Mouse (Mus musculus) heart, embryonic 12.5 days (tissue): ENCODE measurements around the gene AC124502.3. TPM values are rescaled to one million over a fixed set of nuclear protein-coding genes. Genes with fewer than 3 reads are reported as not detected.
A peak's percentile ranks its signal among the peaks of the same experiment; 100 is the strongest.

Source experiments
- ATAC-seq: fragments of 200-750 bp; cut with Nextera tagmentation; 2 replicates; pipeline ENCODE4 v1.8.0; 2017; ENCODE audit warnings: moderate TSS enrichment, moderate library complexity; ENCODE audit not compliant: insufficient number of reproducible peaks, low FRiP score
- H3K27ac ChIP-seq: fragments of 300-500 bp; sonication (generic); 2 replicates; pipeline ENCODE4 v1.5.1; 2016; ENCODE audit warnings: mild to moderate bottlenecking, moderate library complexity; ENCODE audit not compliant: poor library complexity, severe bottlenecking
- H3K27me3 ChIP-seq: fragments of 300-500 bp; sonication (generic); replicated peaks from 2 replicates; pipeline ENCODE4 v1.6.1; 2016; ENCODE audit warnings: mild to moderate bottlenecking, moderate library complexity
- H3K36me3 ChIP-seq: fragments of 300-500 bp; sonication (generic); 2 replicates; pipeline ENCODE4 v1.6.1; 2016; ENCODE audit warnings: mild to moderate bottlenecking, moderate library complexity
- H3K4me1 ChIP-seq: fragments of 300-500 bp; sonication (generic); replicated peaks from 2 replicates; pipeline ENCODE4 v1.6.1; 2016; ENCODE audit warnings: mild to moderate bottlenecking
- H3K4me2 ChIP-seq: fragments of 300-500 bp; sonication (generic); 2 replicates; pipeline ENCODE4 v1.6.1; 2016; ENCODE audit warnings: mild to moderate bottlenecking, moderate library complexity
- H3K4me3 ChIP-seq: fragments of 300-500 bp; sonication (generic); 2 replicates; pipeline ENCODE4 v1.5.1; 2016; ENCODE audit warnings: mild to moderate bottlenecking
- H3K9ac ChIP-seq: fragments of 300-500 bp; sonication (generic); 2 replicates; pipeline ENCODE4 v1.6.1; 2016; ENCODE audit warnings: mild to moderate bottlenecking, moderate library complexity
- H3K9me3 ChIP-seq: fragments of 300-500 bp; sonication (generic); replicated peaks from 2 replicates; pipeline ENCODE4 v1.6.1; 2016; ENCODE audit warnings: mild to moderate bottlenecking, moderate library complexity
- WGBS: fragments of 180-500 bp; shearing (Covaris S2); methylation state at CpG from one replicate; pipeline ENCODE4 v1.1.7; 2016; 5-methylcytosine and 5-hydroxymethylcytosine counted together
- polyA plus RNA-seq: library from polyadenylated mRNA; unstranded; fragments of >200 nt; fragmentation: Nextera tagmentation; extraction: Ambion mirVana; gene quantifications from 2 replicates; pipeline ENCODE4 v1.2.1, GENCODE M21; 2016

The AC124502.3 gene
- 1.6 and 2.0 TPM in 2 replicates for polyA plus RNA-seq

GRCm38 (mm10) chr19:5038709-5039156 is at the start of gene AC124502.3, which contains the start of gene B4gat1:
Gene AC124502.3 (plus strand): TSS chr19:5038891.
Gene B4gat1 (plus strand): TSS chr19:5038826.
- no peaks in the 10 kb centered on the region for H3K9me3 ChIP-seq
- no peaks in the 10 kb centered on the region for H3K27me3 ChIP-seq
- H3K9ac ChIP-seq, result peak within 1 kb of the TSS; percentile 95
- peak; percentile 85 for ATAC-seq
- WGBS, result under 1% methylated on average over 44 of the region's 44 CpGs
- H3K27ac ChIP-seq, result peak within 1 kb of the TSS; percentile 60
- peak within 1 kb of the TSS; percentile 80 for H3K4me3 ChIP-seq
- H3K4me2 ChIP-seq, result peak within 1 kb of the TSS; percentile 100
- peaks cover 7% of the 10 kb centered on the region for H3K36me3 ChIP-seq
- peaks cover 25% of the 10 kb centered on the region for H3K4me1 ChIP-seq

GRCm38 (mm10) chr19:4989013-4989412 is 49.7 kb upstream of the AC124502.3 start:
- Histone ChIP-seq H3K4me1 (peaks cover 38% of the 10 kb centered on the region), H3K9me3 (no peaks in the 10 kb centered on the region), H3K4me3 (no peak overlapping the region), H3K9ac (no peak overlapping the region), H3K4me2 (no peak overlapping the region), H3K36me3 (0 out of 2 replicates have a peak, but pooled peaks cover 4% of the 10 kb centered on the region), H3K27me3 (peaks cover 52% of the 10 kb centered on the region), H3K27ac (no peak overlapping the region)
- WGBS, result 3% methylated on average over 13 of the region's 13 CpGs
- no peak for ATAC-seq

GRCm38 (mm10) chr19:4989434-4990255 is 49.0 kb upstream of the AC124502.3 start:
- Histone ChIP-seq H3K4me3 (no peak overlapping the region), H3K4me1 (peaks cover 44% of the 10 kb centered on the region), H3K27ac (no peak overlapping the region), H3K9ac (no peak overlapping the region), H3K4me2 (peak overlapping the region; percentile 6; the same call in 1 of the 2 replicates), H3K27me3 (peaks cover 45% of the 10 kb centered on the region), H3K36me3 (0 out of 2 replicates have a peak, but pooled peaks cover 4% of the 10 kb centered on the region), H3K9me3 (no peaks in the 10 kb centered on the region)
- no peak for ATAC-seq
- 18% methylated on average over 46 of the region's 47 CpGs for WGBS

- Histone ChIP-seq H3K4me3 (peak within 1 kb of the TSS; percentile 27; the same call in 1 of the 2 replicates), H3K4me2 (peak within 1 kb of the TSS; percentile 61), H3K27me3 (peaks cover 39% of the 10 kb centered on the region), H3K9ac (no peak within 1 kb of the TSS; the same call in 1 of the 2 replicates), H3K36me3 (0 out of 2 replicates have a peak, but pooled peaks cover 4% of the 10 kb centered on the region), H3K27ac (no peak within 1 kb of the TSS), H3K9me3 (no peaks in the 10 kb centered on the region), H3K4me1 (peaks cover 46% of the 10 kb centered on the region)
- 22% methylated on average over 4 of the region's 4 CpGs for whole genome bisulfite sequencing
- ATAC-seq, result no peak
Measured at GRCm38 (mm10) chr19:4990256-4990625, 48.5 kb upstream of the AC124502.3 start, which contains the start of gene Npas4. Gene Npas4 (minus strand): TSS chr19:4990316.

- no peak for ATAC-seq
- Histone ChIP-seq H3K4me1 (peaks cover 46% of the 10 kb centered on the region), H3K4me2 (peak overlapping the region; percentile 61), H3K27me3 (peaks cover 35% of the 10 kb centered on the region), H3K36me3 (0 out of 2 replicates have a peak, but pooled peaks cover 4% of the 10 kb centered on the region), H3K27ac (no peak overlapping the region), H3K9me3 (no peaks in the 10 kb centered on the region), H3K4me3 (peak overlapping the region; percentile 27; the same call in 1 of the 2 replicates), H3K9ac (no peak overlapping the region; the same call in 1 of the 2 replicates)
- 2% methylated on average over 19 of the region's 22 CpGs for WGBS
Measured at GRCm38 (mm10) chr19:4990716-4991115, 48.0 kb upstream of the AC124502.3 start.

GRCm38 (mm10) chr19:4992371-4992770 is 46.3 kb upstream of the AC124502.3 start:
- H3K4me2 ChIP-seq, result peak overlapping the region; percentile 49
- peaks cover 25% of the 10 kb centered on the region for H3K27me3 ChIP-seq
- peak overlapping the region; percentile 78 for H3K27ac ChIP-seq
- 11% methylated on average over 8 of the region's 8 CpGs for WGBS
- no peak overlapping the region for H3K4me3 ChIP-seq
- H3K9me3 ChIP-seq, result no peaks in the 10 kb centered on the region
- no peaks in the 10 kb centered on the region for H3K36me3 ChIP-seq
- no peak overlapping the region for H3K9ac ChIP-seq
- H3K4me1 ChIP-seq, result peaks cover 46% of the 10 kb centered on the region
- ATAC-seq, result no peak

GRCm38 (mm10) chr19:4992904-4993303 is 45.8 kb upstream of the AC124502.3 start:
- Histone ChIP-seq H3K36me3 (no peaks in the 10 kb centered on the region), H3K4me2 (peak overlapping the region; percentile 49), H3K9ac (peak overlapping the region; percentile 55; the same call in 1 of the 2 replicates), H3K9me3 (no peaks in the 10 kb centered on the region), H3K27me3 (peaks cover 25% of the 10 kb centered on the region), H3K27ac (peak overlapping the region; percentile 78), H3K4me1 (peaks cover 46% of the 10 kb centered on the region), H3K4me3 (peak overlapping the region; percentile 6; the same call in 1 of the 2 replicates)
- ATAC-seq, result peak; percentile 75
- 1% methylated on average over 9 of the region's 9 CpGs for WGBS

- no peaks in the 10 kb centered on the region for H3K9me3 ChIP-seq
- WGBS, result 59% methylated on average over 5 of the region's 5 CpGs
- H3K27ac ChIP-seq, result 0 out of 2 replicates have a peak overlapping the region, but pooled peaks have one; percentile 76
- no peak overlapping the region for H3K4me3 ChIP-seq
- peaks cover 48% of the 10 kb centered on the region for H3K4me1 ChIP-seq
- no peaks in the 10 kb centered on the region for H3K36me3 ChIP-seq
- no peak for ATAC-seq
- no peak overlapping the region for H3K4me2 ChIP-seq
- H3K27me3 ChIP-seq, result peaks cover 25% of the 10 kb centered on the region
- no peak overlapping the region for H3K9ac ChIP-seq
Measured at GRCm38 (mm10) chr19:4994043-4994442, 44.6 kb upstream of the AC124502.3 start.

- Histone ChIP-seq H3K9ac (no peak overlapping the region), H3K36me3 (no peaks in the 10 kb centered on the region), H3K9me3 (no peaks in the 10 kb centered on the region), H3K4me3 (no peak overlapping the region), H3K27me3 (no peaks in the 10 kb centered on the region; the same call in 1 of the 2 replicates), H3K4me2 (peak overlapping the region; percentile 31), H3K27ac (no peak overlapping the region), H3K4me1 (peaks cover 23% of the 10 kb centered on the region)
- ATAC-seq, result no peak
- WGBS, result 58% methylated on average over 6 of the region's 6 CpGs
Measured at GRCm38 (mm10) chr19:4999445-5000140, 39.1 kb upstream of the AC124502.3 start.

- peaks cover 7% of the 10 kb centered on the region; the same call in 1 of the 2 replicates for H3K9me3 ChIP-seq
- peak; percentile 78 for ATAC-seq
- H3K9ac ChIP-seq, result peak overlapping the region; percentile 49
- H3K36me3 ChIP-seq, result no peaks in the 10 kb centered on the region
- no peaks in the 10 kb centered on the region; the same call in 1 of the 2 replicates for H3K27me3 ChIP-seq
- H3K27ac ChIP-seq, result peak overlapping the region; percentile 61
- peak overlapping the region; percentile 33 for H3K4me3 ChIP-seq
- WGBS, result 1% methylated on average over 39 of the region's 39 CpGs
- H3K4me2 ChIP-seq, result peak overlapping the region; percentile 64
- H3K4me1 ChIP-seq, result peaks cover 20% of the 10 kb centered on the region
Measured at GRCm38 (mm10) chr19:5001666-5002406, 36.9 kb upstream of the AC124502.3 start.
